Mouse (Mus musculus): ENCODE measurements around the gene Rhod. TPM values are rescaled to one million over a fixed set of nuclear protein-coding genes. Genes with fewer than 3 reads are reported as not detected.

The Rhod gene
- polyA plus RNA-seq, 1 experiment from 2014 or later, result 48.0 TPM

- ATAC-seq (ENCODE audit: low FRiP score, low TSS enrichment), result no peak
- Histone ChIP-seq H3K9me3 (ENCODE audit: control insufficient read depth, low read length) (no peaks in the 10 kb centered on the region), H3K4me2 (replicated peaks; ENCODE audit: low read depth) (no peak overlapping the region), H3K27ac (replicated peaks) (no peak overlapping the region), H3K27me3 (ENCODE audit: control insufficient read depth, insufficient read depth, low read length) (no peaks in the 10 kb centered on the region), H3K4me1 (replicated peaks; ENCODE audit: control insufficient read depth, insufficient read depth) (no peaks in the 10 kb centered on the region), H3K36me3 (ENCODE audit: control insufficient read depth, insufficient read depth, low read length) (no peaks in the 10 kb centered on the region), H3K4me3 (ENCODE audit: low read depth, low read length) (no peak overlapping the region), H3K9ac (ENCODE audit: low read length) (no peak overlapping the region)
- 85% methylated on average over 8 of the region's 8 CpGs for WGBS
- TF ChIP-seq EP300 (optimal IDR thresholded peaks at IDR 0.05), result no peak
- TF ChIP-seq CTCF (IDR thresholded peaks at IDR 0.05; ENCODE audit: low read depth), result no peak
- no peak for DNase-seq (ENCODE audit: low spot score)
Observed at GRCm38 (mm10) chr19:4446661-4447420, 7.6 kb upstream of the Rhod start.

GRCm38 (mm10) chr19:4442408-4442807, 3.2 kb upstream of the Rhod start:
- 14% methylated on average over 3 of the region's 3 CpGs for WGBS
- peak; percentile 82 for DNase-seq (ENCODE audit: low spot score)

GRCm38 (mm10) chr19:4441621-4442161, 2.5 kb upstream of the Rhod start:
- WGBS, result 23% methylated on average over 10 of the region's 10 CpGs
- peaks cover 3% of the 10 kb centered on the region; the same call in 1 of the 2 replicates for H3K4me1 ChIP-seq (replicated peaks; ENCODE audit: control insufficient read depth, insufficient read depth)
- TF ChIP-seq EP300 (optimal IDR thresholded peaks at IDR 0.05), result no peak
- no peak for TF ChIP-seq CTCF (IDR thresholded peaks at IDR 0.05; ENCODE audit: low read depth)
- no peak overlapping the region for H3K4me2 ChIP-seq (replicated peaks; ENCODE audit: low read depth)
- H3K4me3 ChIP-seq (ENCODE audit: low read depth, low read length), result no peak overlapping the region
- no peak overlapping the region for H3K9ac ChIP-seq (ENCODE audit: low read length)
- peak; percentile 67 for ATAC-seq (ENCODE audit: low FRiP score, low TSS enrichment)
- DNase-seq (ENCODE audit: low spot score), result peak; percentile 68
- peak overlapping the region; percentile 89 for H3K27ac ChIP-seq (replicated peaks)
- no peaks in the 10 kb centered on the region for H3K9me3 ChIP-seq (ENCODE audit: control insufficient read depth, low read length)
- H3K27me3 ChIP-seq (ENCODE audit: control insufficient read depth, insufficient read depth, low read length), result no peaks in the 10 kb centered on the region
- no peaks in the 10 kb centered on the region for H3K36me3 ChIP-seq (ENCODE audit: control insufficient read depth, insufficient read depth, low read length)

More at GRCm38 (mm10) chr19:4442408-4442807, 3.2 kb upstream of the Rhod start:
- peaks cover 3% of the 10 kb centered on the region; the same call in 1 of the 2 replicates for H3K4me1 ChIP-seq (replicated peaks; ENCODE audit: control insufficient read depth, insufficient read depth)
- no peaks in the 10 kb centered on the region for H3K9me3 ChIP-seq (ENCODE audit: control insufficient read depth, low read length)
- H3K4me3 ChIP-seq (ENCODE audit: low read depth, low read length), result no peak overlapping the region
- ATAC-seq (ENCODE audit: low FRiP score, low TSS enrichment), result no peak
- no peaks in the 10 kb centered on the region for H3K27me3 ChIP-seq (ENCODE audit: control insufficient read depth, insufficient read depth, low read length)
- peak overlapping the region; percentile 89; the same call in 1 of the 2 replicates for H3K27ac ChIP-seq (replicated peaks)
- no peak overlapping the region for H3K9ac ChIP-seq (ENCODE audit: low read length)
- no peak overlapping the region for H3K4me2 ChIP-seq (replicated peaks; ENCODE audit: low read depth)
- TF ChIP-seq CTCF (IDR thresholded peaks at IDR 0.05; ENCODE audit: low read depth) (peak; percentile 93), EP300 (optimal IDR thresholded peaks at IDR 0.05) (no peak)
- H3K36me3 ChIP-seq (ENCODE audit: control insufficient read depth, insufficient read depth, low read length), result no peaks in the 10 kb centered on the region

GRCm38 (mm10) chr19:4441090-4441591, 1.9 kb upstream of the Rhod start:
- TF ChIP-seq CTCF (IDR thresholded peaks at IDR 0.05; ENCODE audit: low read depth) (peak; percentile 80), EP300 (optimal IDR thresholded peaks at IDR 0.05) (no peak)
- Histone ChIP-seq H3K4me1 (replicated peaks; ENCODE audit: control insufficient read depth, insufficient read depth) (peaks cover 3% of the 10 kb centered on the region; the same call in 1 of the 2 replicates), H3K9ac (ENCODE audit: low read length) (no peak overlapping the region), H3K36me3 (ENCODE audit: control insufficient read depth, insufficient read depth, low read length) (no peaks in the 10 kb centered on the region), H3K27ac (replicated peaks) (peak overlapping the region; percentile 89), H3K4me3 (ENCODE audit: low read depth, low read length) (no peak overlapping the region), H3K27me3 (ENCODE audit: control insufficient read depth, insufficient read depth, low read length) (no peaks in the 10 kb centered on the region), H3K9me3 (ENCODE audit: control insufficient read depth, low read length) (no peaks in the 10 kb centered on the region), H3K4me2 (replicated peaks; ENCODE audit: low read depth) (peak overlapping the region; percentile 96)
- ATAC-seq (ENCODE audit: low FRiP score, low TSS enrichment), result peak; percentile 78
- peak; percentile 79 for DNase-seq (ENCODE audit: low spot score)
- 22% methylated on average over 6 of the region's 6 CpGs for WGBS

- peak overlapping the region; percentile 70 for H3K4me3 ChIP-seq (ENCODE audit: low read depth, low read length)
- no peaks in the 10 kb centered on the region for H3K27me3 ChIP-seq (ENCODE audit: control insufficient read depth, insufficient read depth, low read length)
- ATAC-seq (ENCODE audit: low FRiP score, low TSS enrichment) (no peak), DNase-seq (ENCODE audit: low spot score) (peak; percentile 79)
- H3K4me2 ChIP-seq (replicated peaks; ENCODE audit: low read depth), result peak overlapping the region; percentile 96
- peaks cover 3% of the 10 kb centered on the region; the same call in 1 of the 2 replicates for H3K4me1 ChIP-seq (replicated peaks; ENCODE audit: control insufficient read depth, insufficient read depth)
- TF ChIP-seq CTCF (IDR thresholded peaks at IDR 0.05; ENCODE audit: low read depth), result no peak
- no peak for TF ChIP-seq EP300 (optimal IDR thresholded peaks at IDR 0.05)
- H3K9me3 ChIP-seq (ENCODE audit: control insufficient read depth, low read length), result no peaks in the 10 kb centered on the region
- no peaks in the 10 kb centered on the region for H3K36me3 ChIP-seq (ENCODE audit: control insufficient read depth, insufficient read depth, low read length)
- H3K9ac ChIP-seq (ENCODE audit: low read length), result peak overlapping the region; percentile 82; the same call in 1 of the 2 replicates
- peak overlapping the region; percentile 89 for H3K27ac ChIP-seq (replicated peaks)
- WGBS, result 6% methylated on average over 8 of the region's 8 CpGs
Observed at GRCm38 (mm10) chr19:4440222-4440621, 990 bp upstream of the Rhod start.

All from stomach, postnatal 0 days (tissue).